Mouse (Mus musculus) megakaryocyte-erythroid progenitor cell, adult 5-6 weeks (primary cell): ENCODE measurements around the gene Cracr2b. TPM values are rescaled to one million over a fixed set of nuclear protein-coding genes. Genes with fewer than 3 reads are reported as not detected.

Experiments used
- ATAC-seq: replicated peaks from 2 replicates; pipeline ENCODE4 v1.8.0; 2016; ENCODE audit warnings: mild to moderate bottlenecking, inconsistent platforms; ENCODE audit not compliant: severe bottlenecking, poor library complexity, low FRiP score, low TSS enrichment
- total RNA-seq, 2 experiments: library from RNA; stranded (forward) in 1 of 2; stranded (reverse) in 1 of 2; fragments of 200-1000, 215-1000 nt in 1 of 2; fragments of >200 nt in 1 of 2; fragmentation: Nextera tagmentation in 1 of 2; gene quantifications; 2 replicates each; pipeline ENCODE4 v1.2.3; 2014 to 2017

Cracr2b gene
- not detected in 2 replicates for total RNA-seq (2014; fragmentation: Nextera tagmentation)
- total RNA-seq (2017) = 0.23 TPM in 1 of 2 replicates, not detected in the other

- no peak for ATAC-seq
Observed at GRCm38 (mm10) chr7:141460391-141461113, at the start of gene Cracr2b. Gene Cracr2b (plus strand): TSS chr7:141461094.

- no peak for ATAC-seq
Observed at GRCm38 (mm10) chr7:141411667-141412066, 49.2 kb upstream of the Cracr2b start.

DNA sequence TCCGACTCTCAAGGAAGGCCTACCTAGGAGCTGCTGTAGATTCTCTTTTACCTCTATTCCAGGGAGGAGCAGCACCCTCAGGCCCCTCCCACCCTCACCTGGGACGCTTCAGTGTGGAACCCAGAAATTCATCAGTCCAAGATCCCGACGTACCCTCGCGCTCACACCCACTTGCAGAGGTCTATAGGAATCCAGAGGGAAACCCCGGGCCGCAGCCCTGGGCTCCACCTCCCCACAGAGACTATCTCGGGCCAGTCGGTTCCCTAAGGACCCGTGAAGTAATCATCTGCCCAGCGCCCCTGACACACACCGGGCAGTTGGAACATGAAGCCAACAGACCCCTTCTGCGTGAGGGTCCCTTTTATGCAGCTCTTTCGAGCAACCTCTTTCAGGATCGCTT lies 47.6 kb upstream of the Cracr2b start:
- ATAC-seq = no peak

DNA sequence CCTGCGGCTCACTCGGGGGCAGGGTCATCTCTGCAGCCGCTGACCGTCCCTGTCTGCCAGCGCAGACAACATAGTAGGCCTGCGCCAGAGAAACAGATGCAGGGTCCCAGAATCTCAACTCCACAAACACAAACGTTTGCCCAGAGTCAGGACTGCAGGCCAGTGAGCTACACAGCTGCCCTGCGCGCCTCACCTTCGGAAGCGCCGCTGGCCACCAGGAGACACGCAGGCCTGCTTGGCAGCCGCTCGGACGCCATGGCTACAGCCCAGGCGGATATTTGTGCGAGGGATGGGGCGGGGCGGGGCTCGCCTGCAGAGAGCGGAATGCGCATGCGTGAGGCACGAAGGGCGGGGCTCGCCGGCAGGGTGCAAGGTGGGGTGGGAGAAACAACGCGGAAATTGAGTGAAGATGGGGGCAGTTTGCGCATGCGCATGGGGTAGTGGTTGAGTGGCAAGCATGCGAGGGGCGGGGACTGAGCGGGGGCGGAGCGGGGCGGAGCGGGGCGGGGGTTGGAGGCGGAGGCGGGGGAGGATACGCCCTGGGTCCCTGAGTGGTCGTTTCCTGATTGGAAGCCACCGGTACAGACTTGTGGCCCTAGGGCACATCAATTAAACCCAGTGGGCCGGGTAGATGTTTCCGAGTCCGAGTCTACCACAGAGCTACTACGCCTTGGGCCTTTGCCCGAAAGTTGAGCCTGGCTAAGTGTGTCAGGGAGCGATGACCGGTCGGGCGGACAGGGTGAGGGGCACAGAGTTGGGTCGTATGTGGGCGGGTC lies 46.9 kb upstream of the Cracr2b start, which contains the start of gene Gatd1:
TSS of gene Gatd1 (minus strand) at position 328 of the 776 bp plus-strand sequence.
- peak; percentile 83 for ATAC-seq

DNA sequence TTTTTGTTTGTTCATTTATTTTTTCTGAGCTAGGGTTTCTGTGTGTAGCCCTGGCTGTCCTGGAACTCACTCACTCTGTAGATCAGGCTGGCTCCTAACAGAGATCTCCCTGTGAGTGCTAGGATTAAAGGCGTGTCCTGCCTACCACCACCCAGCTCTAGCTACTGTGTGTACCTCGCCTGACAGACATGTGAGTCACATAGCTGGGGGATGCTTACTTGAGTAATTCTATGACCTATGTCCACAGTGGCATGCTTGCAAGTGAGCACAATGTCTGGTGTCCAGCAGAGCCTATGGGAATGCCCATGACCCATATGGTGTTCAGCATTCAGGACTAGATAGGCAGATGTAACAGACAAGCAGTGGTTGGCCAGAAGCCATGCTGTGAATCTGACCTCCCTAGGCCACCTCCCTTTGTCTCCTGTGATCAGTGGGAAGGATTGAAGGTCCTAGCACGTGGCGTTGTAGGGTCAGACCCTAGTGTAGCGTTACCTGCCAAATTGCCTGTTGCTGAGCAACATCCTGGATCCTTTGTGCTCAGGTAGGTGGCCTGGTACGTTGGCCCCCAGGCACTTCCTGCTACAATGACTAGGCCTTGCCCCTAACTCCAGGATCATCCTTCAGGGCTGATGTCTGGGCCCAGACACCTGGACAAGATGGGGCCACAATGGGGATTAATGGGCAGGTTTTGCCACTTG lies 44.6 kb upstream of the Cracr2b start:
- ATAC-seq = no peak

DNA sequence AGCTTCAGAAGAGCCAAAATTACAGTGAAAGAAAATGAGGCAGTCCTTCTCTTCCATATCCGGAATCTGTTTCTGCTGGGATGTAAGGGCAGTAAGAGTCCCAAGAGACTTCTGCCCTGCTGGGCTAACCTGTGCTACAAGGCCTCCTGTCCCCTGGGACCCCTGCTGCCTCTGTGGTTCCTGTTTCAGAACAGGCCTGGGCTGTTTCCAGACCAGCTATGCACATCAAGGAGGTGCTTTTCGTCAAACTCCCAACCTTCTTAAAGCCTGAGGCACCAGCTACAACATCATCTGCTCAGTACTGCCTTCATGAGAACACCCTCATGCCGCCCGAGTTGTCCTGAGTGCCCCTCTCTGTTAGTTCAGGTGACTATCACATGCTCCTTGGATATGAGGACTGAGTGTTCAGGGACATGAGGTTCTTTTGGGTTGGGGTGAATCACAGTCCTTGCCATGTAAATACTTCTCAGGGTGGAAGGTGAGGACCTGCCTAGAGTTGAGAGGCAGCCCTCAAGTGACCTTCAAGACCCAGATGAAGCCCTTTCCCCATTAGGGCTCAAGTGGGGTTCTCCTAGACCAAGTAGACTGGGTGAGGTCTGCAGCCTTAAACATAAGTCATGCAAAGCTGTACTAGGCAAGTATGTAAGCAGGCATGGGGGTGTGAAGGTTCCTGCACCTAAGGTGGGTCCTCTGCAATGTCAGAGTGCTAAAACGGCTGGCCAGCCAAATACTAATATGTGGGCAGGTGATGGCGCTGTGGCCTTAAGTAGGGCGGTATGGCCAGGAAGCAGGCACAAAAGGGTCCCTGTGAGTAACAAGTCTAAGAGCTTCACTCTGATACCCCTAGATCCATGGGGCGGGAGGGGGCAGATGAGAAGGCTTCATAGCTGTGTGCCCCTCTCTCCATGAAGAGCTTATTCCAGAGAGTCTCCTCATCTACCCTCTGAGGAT lies 42.9 kb upstream of the Cracr2b start:
- no peak for ATAC-seq

GRCm38 (mm10) chr7:141418970-141419369 lies 41.9 kb upstream of the Cracr2b start:
- no peak for ATAC-seq

DNA sequence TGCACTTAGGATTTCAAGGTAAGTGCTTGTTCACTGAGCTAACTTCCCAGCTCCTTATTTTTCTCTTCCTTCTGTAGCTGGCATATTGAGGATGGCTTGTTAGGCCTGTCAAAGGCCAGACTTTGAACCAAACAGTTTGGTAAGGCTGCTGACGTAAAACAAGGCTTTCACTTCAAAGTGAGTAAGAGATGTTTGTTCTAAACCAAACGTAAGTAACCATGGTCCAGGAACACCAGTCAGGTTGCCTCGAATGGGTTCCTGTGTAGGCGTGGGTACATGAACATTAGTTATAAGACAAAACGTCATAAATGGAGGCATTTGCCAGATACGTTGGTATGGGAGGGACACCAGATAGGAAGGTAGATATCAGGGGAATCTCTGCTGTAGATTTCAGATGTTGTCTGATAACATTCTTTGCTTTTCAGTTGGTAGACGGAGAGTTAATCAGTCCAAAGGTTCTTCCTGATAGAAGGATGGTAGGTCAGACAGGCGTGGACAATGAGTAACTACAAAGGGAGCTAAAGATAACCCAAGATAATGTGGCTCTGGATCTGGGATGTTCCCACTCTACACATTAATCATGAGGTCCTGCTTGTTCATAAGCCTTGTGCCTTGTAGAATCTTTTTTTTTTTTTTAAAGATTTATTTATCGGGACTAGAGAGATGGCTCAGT lies 40.7 kb upstream of the Cracr2b start:
- no peak for ATAC-seq

GRCm38 (mm10) chr7:141423811-141424210 lies 37.1 kb upstream of the Cracr2b start:
- ATAC-seq = no peak

- peak; percentile 58; the same call in 1 of the 2 replicates for ATAC-seq
Observed at GRCm38 (mm10) chr7:141426948-141427730, 33.8 kb upstream of the Cracr2b start.

GRCm38 (mm10) chr7:141428701-141429100 lies 32.2 kb upstream of the Cracr2b start:
- ATAC-seq = no peak

DNA sequence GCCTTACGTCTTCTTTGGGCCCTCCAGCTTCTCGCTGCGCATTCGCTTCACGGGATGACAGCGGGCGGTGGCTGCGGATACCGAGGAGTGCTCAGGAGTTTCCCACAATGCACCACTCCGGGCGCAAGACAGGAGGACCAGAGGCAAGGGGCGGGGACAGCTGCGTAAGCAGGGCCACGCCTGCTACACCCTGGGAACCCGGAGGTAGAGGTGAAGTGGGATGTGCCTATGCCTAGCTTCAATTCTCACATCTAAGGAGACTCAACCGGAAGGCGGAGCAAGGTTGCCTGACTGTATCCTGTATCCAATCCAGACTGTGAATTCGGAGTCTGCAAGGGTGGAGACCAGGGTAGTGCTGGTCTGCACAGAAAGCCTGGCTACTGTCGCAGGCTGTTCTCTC lies 31.6 kb upstream of the Cracr2b start, which contains the start of gene Cend1:
TSS of gene Cend1 (minus strand) at position 182 of the 400 bp plus-strand sequence.
- ATAC-seq = no peak

DNA sequence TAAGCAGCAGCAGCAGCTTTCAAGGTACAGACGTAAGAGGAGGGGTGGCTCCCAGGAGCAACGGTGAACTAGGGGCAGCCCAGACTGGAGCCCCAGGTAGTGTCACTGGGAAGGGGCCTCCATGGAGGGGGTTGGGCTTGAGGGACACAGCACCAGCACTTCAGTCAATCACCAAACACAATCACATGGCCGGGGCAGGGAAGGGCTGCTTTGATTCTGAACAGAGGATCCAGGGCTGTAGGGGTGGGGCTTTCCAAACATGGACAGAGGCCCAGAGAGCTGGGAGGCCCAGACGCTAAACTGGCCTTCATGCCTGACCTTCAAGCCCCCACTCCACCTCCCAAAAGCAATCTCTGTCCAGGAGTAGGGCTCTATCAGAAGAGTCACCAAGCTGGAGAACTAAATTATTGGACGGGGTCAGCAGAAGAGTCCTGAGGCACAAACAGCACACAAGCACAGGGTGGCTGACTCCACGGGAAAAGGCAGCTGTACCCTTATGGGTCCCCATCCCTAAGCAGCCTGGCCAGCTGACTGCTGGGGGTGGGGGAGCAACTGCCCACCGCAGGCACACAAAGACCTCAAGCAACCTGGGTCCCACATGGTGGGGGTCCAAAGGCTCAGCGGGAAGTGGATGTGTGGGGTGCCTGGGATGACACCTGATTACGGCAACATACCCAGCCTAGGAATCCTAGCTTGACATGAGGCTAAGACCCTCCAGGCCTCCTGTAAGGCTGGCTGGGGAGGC lies 30.9 kb upstream of the Cracr2b start:
- no peak for ATAC-seq

- no peak for ATAC-seq
Observed at GRCm38 (mm10) chr7:141430585-141431240, 30.2 kb upstream of the Cracr2b start.

- no peak for ATAC-seq
Observed at GRCm38 (mm10) chr7:141431434-141432185, 29.3 kb upstream of the Cracr2b start.

- ATAC-seq = no peak
Observed at GRCm38 (mm10) chr7:141432186-141432611, 28.7 kb upstream of the Cracr2b start.
